Mouse (Mus musculus): ENCODE data around the gene Megf11.
"Not testable (repeated sequence)": the region's sequence is repeated elsewhere in the genome, so short reads cannot be mapped to it uniquely, and the experiment has no call there.

The Megf11 gene

GRCm38 (mm10) chr9:64700451-64701311, 315.3 kb downstream of the Megf11 start:
- no peak for DNase-seq (ENCODE audit: low spot score)

- DNase-seq (ENCODE audit: low spot score), result no peak
Measured at GRCm38 (mm10) chr9:64701651-64702050, 316.2 kb downstream of the Megf11 start.

- DNase-seq (ENCODE audit: low spot score), result no peak
Measured at GRCm38 (mm10) chr9:64702391-64702790, 317.0 kb downstream of the Megf11 start.

- no peak for DNase-seq (ENCODE audit: low spot score)
Measured at GRCm38 (mm10) chr9:64702937-64703336, 317.5 kb downstream of the Megf11 start.

GRCm38 (mm10) chr9:64703420-64703965, 318.1 kb downstream of the Megf11 start:
- DNase-seq (ENCODE audit: low spot score), result no peak

GRCm38 (mm10) chr9:64704073-64704840, 318.8 kb downstream of the Megf11 start:
- DNase-seq (ENCODE audit: low spot score), result no peak

GRCm38 (mm10) chr9:64710291-64710690, 324.9 kb downstream of the Megf11 start:
- DNase-seq (ENCODE audit: low spot score), result not testable (repeated sequence)

GRCm38 (mm10) chr9:64719526-64720163, 334.2 kb downstream of the Megf11 start:
- no peak for DNase-seq (ENCODE audit: low spot score)

- no peak for DNase-seq (ENCODE audit: low spot score)
Measured at GRCm38 (mm10) chr9:64726454-64726853, 341.0 kb downstream of the Megf11 start.

- DNase-seq (ENCODE audit: low spot score), result no peak
Measured at GRCm38 (mm10) chr9:64731029-64731560, 345.7 kb downstream of the Megf11 start.

- DNase-seq (ENCODE audit: low spot score), result no peak
Measured at GRCm38 (mm10) chr9:64734166-64734565, 348.7 kb downstream of the Megf11 start.

GRCm38 (mm10) chr9:64734992-64735391, 349.6 kb downstream of the Megf11 start:
- DNase-seq (ENCODE audit: low spot score), result not testable (repeated sequence)

- no peak for DNase-seq (ENCODE audit: low spot score)
Measured at GRCm38 (mm10) chr9:64736076-64736638, 350.7 kb downstream of the Megf11 start.

GRCm38 (mm10) chr9:64736639-64737405, 351.4 kb downstream of the Megf11 start:
- peak; percentile 28 for DNase-seq (ENCODE audit: low spot score)

- DNase-seq (ENCODE audit: low spot score), result peak; percentile 91
Measured at GRCm38 (mm10) chr9:64737406-64738201, 352.2 kb downstream of the Megf11 start, which contains the start of gene Rab11a. Gene Rab11a (minus strand): TSS chr9:64737758.

GRCm38 (mm10) chr9:64739001-64739400, 353.6 kb downstream of the Megf11 start:
- no peak for DNase-seq (ENCODE audit: low spot score)

- no peak for DNase-seq (ENCODE audit: low spot score)
Measured at GRCm38 (mm10) chr9:64742453-64742852, 357.0 kb downstream of the Megf11 start.

GRCm38 (mm10) chr9:64747735-64748134, 362.3 kb downstream of the Megf11 start:
- DNase-seq (ENCODE audit: low spot score), result no peak

- DNase-seq (ENCODE audit: low spot score), result no peak
Measured at GRCm38 (mm10) chr9:64749314-64749713, 363.9 kb downstream of the Megf11 start.

GRCm38 (mm10) chr9:64752575-64752974, 367.1 kb downstream of the Megf11 start:
- DNase-seq (ENCODE audit: low spot score), result no peak
